Mouse (Mus musculus) MEL (cell line): Measurements from ENCODE around the gene Ints2. TPM values are rescaled to one million over a fixed set of nuclear protein-coding genes. Genes with fewer than 3 reads are reported as not detected.
A peak's percentile ranks its signal among the peaks of the same experiment; 100 is the strongest.
"Not testable (repeated sequence)": the region's sequence is repeated elsewhere in the genome, so short reads cannot be mapped to it uniquely, and the experiment has no call there.

ENCODE experiments used
- DNase-seq: peaks from one replicate; pipeline ENCODE4 v3.0.0; 2011; ENCODE audit warnings: low read depth, low spot score
- H3K27ac ChIP-seq: 2 replicates; pipeline ENCODE4 v1.5.1; 2012; ENCODE audit warnings: low read depth, mild to moderate bottlenecking, control low read depth, low read length, moderate library complexity; ENCODE audit not compliant: control insufficient read depth
- H3K27me3 ChIP-seq, 2 experiments: fragments of 150-350 bp in 1 of 2; sonication (generic) in 1 of 2; 2 replicates each; pipeline ENCODE4 v1.6.1; 2012; ENCODE audit warnings: low read length in 2 of 2, mild to moderate bottlenecking in 2 of 2, improper control_type of control experiment in 1 of 2, moderate library complexity in 1 of 2; ENCODE audit not compliant: insufficient read depth in 2 of 2, control insufficient read depth in 1 of 2
- H3K36me3 ChIP-seq, 2 experiments: 2 replicates each; pipeline ENCODE4 v1.6.1; 2012 to 2014; ENCODE audit warnings: low read length in 2 of 2, improper control_type of control experiment in 1 of 2, inconsistent platforms in 1 of 2, mild to moderate bottlenecking in 1 of 2; ENCODE audit not compliant: insufficient read depth in 2 of 2, control insufficient read depth in 1 of 2
- H3K4me1 ChIP-seq, 2 experiments: fragments of 150-350 bp in 1 of 2; sonication (generic) in 1 of 2; 2 replicates each; pipeline ENCODE4 v1.6.1; 2012; ENCODE audit warnings: low read length in 2 of 2, improper control_type of control experiment in 1 of 2, mild to moderate bottlenecking in 1 of 2; ENCODE audit not compliant: insufficient read depth in 2 of 2, control insufficient read depth in 1 of 2
- H3K4me3 ChIP-seq, 2 experiments: fragments of 150-350 bp in 1 of 2; sonication (generic) in 1 of 2; 2 replicates each; pipeline ENCODE4 v1.5.1; 2012; ENCODE audit warnings: low read depth in 2 of 2, low read length in 2 of 2, mild to moderate bottlenecking in 2 of 2, moderate library complexity in 2 of 2, control low read depth in 1 of 2, improper control_type of control experiment in 1 of 2; ENCODE audit not compliant: control insufficient read depth in 1 of 2, insufficient read depth in 1 of 2
- H3K79me2 ChIP-seq: 2 replicates; pipeline ENCODE4 v1.6.1; 2012; ENCODE audit warnings: mild to moderate bottlenecking, low read length, moderate library complexity; ENCODE audit not compliant: control insufficient read depth, poor library complexity, insufficient read depth
- H3K9ac ChIP-seq: 2 replicates; pipeline ENCODE4 v1.6.1; 2012; ENCODE audit warnings: low read depth, mild to moderate bottlenecking, control low read depth, low read length, moderate library complexity; ENCODE audit not compliant: control insufficient read depth, poor library complexity, severe bottlenecking
- H3K9me3 ChIP-seq: fragments of 150-350 bp; sonication (generic); replicated peaks from 2 replicates; pipeline ENCODE4 v1.6.1; 2012; ENCODE audit warnings: mild to moderate bottlenecking, low read length, improper control_type of control experiment, moderate library complexity; ENCODE audit not compliant: insufficient read depth
- CHD1 ChIP-seq: IDR thresholded peaks from 2 replicates; pipeline ENCODE4 v1.6.1; 2012; ENCODE audit warnings: low read depth, mild to moderate bottlenecking, inconsistent platforms, low read length, improper control_type of control experiment
- CHD2 ChIP-seq: IDR thresholded peaks from 2 replicates; pipeline ENCODE4 v1.6.1; 2011; ENCODE audit warnings: low read length, improper control_type of control experiment
- CTCF ChIP-seq, 3 experiments: IDR thresholded peaks in 2 of 3; conservative IDR thresholded peaks in 1 of 3; 2 replicates each; pipeline ENCODE4 v1.5.1; 2011 to 2012; ENCODE audit warnings: low read length in 3 of 3, low read depth in 2 of 3, mild to moderate bottlenecking in 2 of 3, improper control_type of control experiment in 1 of 3, inconsistent platforms in 1 of 3, mixed read lengths in 1 of 3, moderate library complexity in 1 of 3; ENCODE audit not compliant: control insufficient read depth in 1 of 3, insufficient read depth in 1 of 3, poor library complexity in 1 of 3, severe bottlenecking in 1 of 3
- ELF1 ChIP-seq: IDR thresholded peaks from 2 replicates; pipeline ENCODE4 v1.6.1; 2014; ENCODE audit warnings: low read depth, mild to moderate bottlenecking, inconsistent platforms, low read length, improper control_type of control experiment, moderate library complexity
- EP300 ChIP-seq, 2 experiments: IDR thresholded peaks; 2 replicates each; pipeline ENCODE4 v1.6.1; 2011; ENCODE audit warnings: improper control_type of control experiment in 2 of 2, low read length in 2 of 2, low read depth in 1 of 2, mild to moderate bottlenecking in 1 of 2
- ETS1 ChIP-seq: IDR thresholded peaks from 2 replicates; pipeline ENCODE4 v1.6.1; 2012; ENCODE audit warnings: low read depth, mild to moderate bottlenecking, inconsistent platforms, low read length, improper control_type of control experiment, moderate library complexity
- GATA1 ChIP-seq: IDR thresholded peaks from 2 replicates; pipeline ENCODE4 v1.6.1; 2011; ENCODE audit warnings: low read depth, low read length, improper control_type of control experiment
- HCFC1 ChIP-seq: IDR thresholded peaks from 2 replicates; pipeline ENCODE4 v1.6.1; 2012; ENCODE audit warnings: low read depth, mild to moderate bottlenecking, inconsistent platforms, low read length, improper control_type of control experiment, moderate library complexity
- JUND ChIP-seq: IDR thresholded peaks from 2 replicates; pipeline ENCODE4 v1.6.1; 2011; ENCODE audit warnings: low read depth, mild to moderate bottlenecking, improper control_type of control experiment, low read length
- KAT2A ChIP-seq: conservative IDR thresholded peaks from 2 replicates; pipeline ENCODE4 v1.6.1; 2012; ENCODE audit warnings: low read depth, low read length, improper control_type of control experiment, inconsistent platforms
- MAFK ChIP-seq: IDR thresholded peaks from 2 replicates; pipeline ENCODE4 v1.6.1; 2011; ENCODE audit warnings: low read depth, mild to moderate bottlenecking, low read length, improper control_type of control experiment, borderline replicate concordance
- MAX ChIP-seq: IDR thresholded peaks from 2 replicates; pipeline ENCODE4 v1.6.1; 2011; ENCODE audit warnings: low read length, improper control_type of control experiment
- MAZ ChIP-seq: IDR thresholded peaks from 2 replicates; pipeline ENCODE4 v1.6.1; 2012; ENCODE audit warnings: low read depth, mild to moderate bottlenecking, inconsistent platforms, low read length, improper control_type of control experiment
- MEF2A ChIP-seq: IDR thresholded peaks from 2 replicates; pipeline ENCODE4 v1.6.1; 2014; ENCODE audit warnings: low read depth, mild to moderate bottlenecking, inconsistent platforms, low read length, improper control_type of control experiment; ENCODE audit not compliant: poor library complexity, insufficient replicate concordance, severe bottlenecking; ENCODE audit errors: extremely low read depth
- MXI1 ChIP-seq: IDR thresholded peaks from 2 replicates; pipeline ENCODE4 v1.6.1; 2011; ENCODE audit warnings: mild to moderate bottlenecking, low read depth, low read length, improper control_type of control experiment
- MYC ChIP-seq: IDR thresholded peaks from 2 replicates; pipeline ENCODE4 v1.6.1; 2011; ENCODE audit warnings: low read depth, mild to moderate bottlenecking, low read length, improper control_type of control experiment, moderate library complexity
- NELFE ChIP-seq: IDR thresholded peaks from 2 replicates; pipeline ENCODE4 v1.6.1; 2011; ENCODE audit warnings: low read depth, low read length, improper control_type of control experiment
- NRF1 ChIP-seq: IDR thresholded peaks from 2 replicates; pipeline ENCODE4 v1.6.1; 2014; ENCODE audit warnings: low read depth, mild to moderate bottlenecking, inconsistent platforms, low read length, improper control_type of control experiment, moderate library complexity; ENCODE audit not compliant: poor library complexity, insufficient read depth, severe bottlenecking
- POLR2A ChIP-seq, 2 experiments: IDR thresholded peaks; 2 replicates each; pipeline ENCODE4 v1.6.1; 2011 to 2012; ENCODE audit warnings: low read length in 2 of 2, mild to moderate bottlenecking in 2 of 2, control low read depth in 1 of 2, improper control_type of control experiment in 1 of 2, low read depth in 1 of 2, moderate library complexity in 1 of 2; ENCODE audit not compliant: control insufficient read depth in 1 of 2, insufficient read depth in 1 of 2, poor library complexity in 1 of 2
- POLR2AphosphoS2 ChIP-seq: IDR thresholded peaks from 2 replicates; pipeline ENCODE4 v1.6.1; 2011; ENCODE audit warnings: low read length, improper control_type of control experiment
- RAD21 ChIP-seq: IDR thresholded peaks from 2 replicates; pipeline ENCODE4 v1.6.1; 2011; ENCODE audit warnings: mild to moderate bottlenecking, low read depth, low read length, improper control_type of control experiment
- SIN3A ChIP-seq: IDR thresholded peaks from 2 replicates; pipeline ENCODE4 v1.6.1; 2012; ENCODE audit warnings: low read length, improper control_type of control experiment, inconsistent platforms
- TBP ChIP-seq: IDR thresholded peaks from 2 replicates; pipeline ENCODE4 v1.8.0; 2011; ENCODE audit warnings: low read depth, low read length, improper control_type of control experiment
- TCF12 ChIP-seq: IDR thresholded peaks from 2 replicates; pipeline ENCODE4 v1.6.1; 2014; ENCODE audit warnings: low read depth, mild to moderate bottlenecking, inconsistent platforms, low read length, improper control_type of control experiment, moderate library complexity
- USF1 ChIP-seq: IDR thresholded peaks from 2 replicates; pipeline ENCODE4 v1.6.1; 2014; ENCODE audit warnings: low read depth, mild to moderate bottlenecking, inconsistent platforms, low read length, improper control_type of control experiment, moderate library complexity
- USF2 ChIP-seq, 2 experiments: IDR thresholded peaks; 2 replicates each; pipeline ENCODE4 v1.6.1; 2011 to 2012; ENCODE audit warnings: improper control_type of control experiment in 2 of 2, low read length in 2 of 2, borderline replicate concordance in 1 of 2, inconsistent platforms in 1 of 2, low read depth in 1 of 2, mild to moderate bottlenecking in 1 of 2; ENCODE audit not compliant: insufficient read depth in 1 of 2
- ZC3H11A ChIP-seq: IDR thresholded peaks from 2 replicates; pipeline ENCODE4 v1.6.1; 2012; ENCODE audit warnings: low read depth, mild to moderate bottlenecking, inconsistent platforms, low read length, improper control_type of control experiment
- ZKSCAN1 ChIP-seq: IDR thresholded peaks from 2 replicates; pipeline ENCODE4 v1.6.1; 2012; ENCODE audit warnings: low read depth, mild to moderate bottlenecking, inconsistent platforms, low read length, improper control_type of control experiment, moderate library complexity
- ZMIZ1 ChIP-seq: IDR thresholded peaks from 2 replicates; pipeline ENCODE4 v1.6.1; 2012; ENCODE audit warnings: low read depth, mild to moderate bottlenecking, inconsistent platforms, low read length, improper control_type of control experiment, moderate library complexity
- ZNF384 ChIP-seq: IDR thresholded peaks from 2 replicates; pipeline ENCODE4 v1.6.1; 2012; ENCODE audit warnings: low read depth, mild to moderate bottlenecking, inconsistent platforms, low read length, improper control_type of control experiment
- polyA plus RNA-seq, 2 experiments: library from polyadenylated mRNA; stranded (reverse) in 1 of 2; unstranded in 1 of 2; fragments of >175 nt in 1 of 2; fragments of >200 nt in 1 of 2; gene quantifications; 2 replicates each; pipeline versions ENCODE4 v1.2.1 to v1.2.4; 2012; ENCODE audit warnings: low replicate concordance in 2 of 2, low read depth in 1 of 2; ENCODE audit not compliant: insufficient read length in 2 of 2, insufficient read depth in 1 of 2, missing spikeins in 1 of 2
- total RNA-seq: library from RNA; depleted of rRNA; stranded (reverse); fragments of 300-350 nt; gene quantifications from 2 replicates; pipeline ENCODE4 v1.2.3, GENCODE M21; 2012; rRNA removed

The Ints2 gene
- total RNA-seq (66.6 and 75.3 TPM in 2 replicates), polyA plus RNA-seq (100 to 1,000 TPM in 1 of 2 experiments, 10 to 100 TPM in 1; 43.0 to 120 TPM)

- H3K4me1 ChIP-seq, result peaks cover 9 to 16% of the 10 kb centered on the region in 2 experiments
- peaks cover 15% of the 10 kb centered on the region for H3K79me2 ChIP-seq
- H3K27me3 ChIP-seq, result no peaks in the 10 kb centered on the region
- H3K9ac ChIP-seq, result peak within 1 kb of the TSS; percentile 85
- peak within 1 kb of the TSS; percentile 76 for H3K27ac ChIP-seq
- peak within 1 kb of the TSS; percentile 62 to 86 for H3K4me3 ChIP-seq
- peaks cover 16 to 26% of the 10 kb centered on the region in 2 experiments for H3K36me3 ChIP-seq
- no peaks in the 10 kb centered on the region for H3K9me3 ChIP-seq
- peak; percentile 98 for DNase-seq
- TF ChIP-seq CTCF (IDR thresholded peaks at IDR 0.05 in 2 of 3, conservative IDR thresholded peaks at IDR 0.05 in 1 of 3; ENCODE audit: control insufficient read depth in 1 of 3, insufficient read depth in 1 of 3, low read depth in 2 of 3, low read length in 3 of 3, poor library complexity in 1 of 3, severe bottlenecking in 1 of 3), result no peak; a peak in 1 of 6 replicates
- no peak; the same call in 1 of the 2 replicates for TF ChIP-seq ETS1
- TF ChIP-seq MAFK, result no peak
- TF ChIP-seq SIN3A, result peak; percentile 95
- TF ChIP-seq KAT2A, result peak; percentile 72; the same call in 1 of the 2 replicates
- TF ChIP-seq MAX, result peak; percentile 85
- no peak; the same call in none of the 2 replicates for TF ChIP-seq MYC
- no peak for TF ChIP-seq USF2 (IDR thresholded peaks at IDR 0.05; ENCODE audit: borderline replicate concordance in 1 of 2, insufficient read depth in 1 of 2, low read depth in 1 of 2, low read length in 2 of 2)
- 0 out of 2 replicates have a peak, but pooled peaks have one; percentile 71 for TF ChIP-seq MAZ
- peak in 1 of 2 experiments; percentile 43; a peak in 1 of 4 replicates for TF ChIP-seq EP300 (IDR thresholded peaks at IDR 0.05; ENCODE audit: low read depth in 1 of 2, low read length in 2 of 2)
- TF ChIP-seq CHD2, result peak; percentile 36; the same call in 1 of the 2 replicates
- no peak for TF ChIP-seq RAD21
- peak; percentile 99 for TF ChIP-seq POLR2AphosphoS2
- TF ChIP-seq TBP, result peak; percentile 93
- no peak for TF ChIP-seq ZKSCAN1
- peak in 1 of 2 experiments; percentile 97; a peak in 3 of 4 replicates for TF ChIP-seq POLR2A (IDR thresholded peaks at IDR 0.05; ENCODE audit: control insufficient read depth in 1 of 2, insufficient read depth in 1 of 2, low read depth in 1 of 2, low read length in 2 of 2, poor library complexity in 1 of 2)
- TF ChIP-seq ZMIZ1, result peak; percentile 87
- TF ChIP-seq JUND, result peak; percentile 62; the same call in 1 of the 2 replicates
- peak; percentile 91 for TF ChIP-seq HCFC1
- peak; percentile 95 for TF ChIP-seq MXI1
- TF ChIP-seq USF1, result peak; percentile 50; the same call in 1 of the 2 replicates
- peak; percentile 93 for TF ChIP-seq GATA1
- TF ChIP-seq CHD1, result no peak; the same call in 1 of the 2 replicates
- no peak for TF ChIP-seq MEF2A
- TF ChIP-seq ZC3H11A, result no peak
- TF ChIP-seq NELFE, result peak; percentile 98
- TF ChIP-seq ZNF384, result peak; percentile 2; the same call in 1 of the 2 replicates
- TF ChIP-seq TCF12, result peak; percentile 80
- TF ChIP-seq NRF1, result peak; percentile 99
- peak; percentile 69 for TF ChIP-seq ELF1
These were observed at the start of gene Ints2 for GRCm38 (mm10) chr11:86257460-86258076. Gene Ints2 (minus strand): TSS chr11:86257575.

- not testable (repeated sequence) for DNase-seq, H3K27ac ChIP-seq, H3K9ac ChIP-seq, H3K27me3 ChIP-seq, H3K4me3 ChIP-seq, H3K4me1 ChIP-seq, H3K9me3 ChIP-seq
- Histone ChIP-seq H3K36me3 (peaks cover 25 to 65% of the 10 kb centered on the region in 2 experiments), H3K79me2 (peaks cover 26% of the 10 kb centered on the region)
These were observed 34.8 kb upstream of the Ints2 start for GRCm38 (mm10) chr11:86292201-86292600.
